Mouse (Mus musculus): ENCODE data around the gene Bptf.

DNA sequence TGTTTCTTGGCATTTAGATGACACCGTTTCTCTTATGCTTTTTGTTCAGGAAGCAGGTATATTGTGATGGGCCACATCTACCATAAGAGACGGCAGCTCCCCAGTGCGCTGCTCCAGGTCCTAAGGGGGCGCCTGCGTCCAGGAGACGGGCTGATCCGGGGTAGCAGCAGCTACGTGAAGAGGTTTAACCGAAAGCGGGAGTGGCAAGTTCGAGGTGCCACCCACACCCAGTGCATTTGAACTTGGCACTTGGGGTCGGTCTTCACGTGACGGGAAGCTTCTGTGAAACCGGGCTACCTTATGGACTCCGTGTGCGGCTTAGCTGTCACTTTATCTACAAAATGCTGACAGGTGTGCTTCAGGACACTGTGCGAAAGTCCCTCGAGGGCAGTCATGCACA is 102.4 kb downstream of the Bptf start:
- TF ChIP-seq ZNF384 (IDR thresholded peaks at IDR 0.05; ENCODE audit: low read depth, low read length) (no peak), CHD2 (IDR thresholded peaks at IDR 0.05; ENCODE audit: low read depth, low read length) (no peak)

All from ES-E14 (cell line).